Mouse (Mus musculus): ENCODE results near the gene Gm9747.

The Gm9747 gene

DNA sequence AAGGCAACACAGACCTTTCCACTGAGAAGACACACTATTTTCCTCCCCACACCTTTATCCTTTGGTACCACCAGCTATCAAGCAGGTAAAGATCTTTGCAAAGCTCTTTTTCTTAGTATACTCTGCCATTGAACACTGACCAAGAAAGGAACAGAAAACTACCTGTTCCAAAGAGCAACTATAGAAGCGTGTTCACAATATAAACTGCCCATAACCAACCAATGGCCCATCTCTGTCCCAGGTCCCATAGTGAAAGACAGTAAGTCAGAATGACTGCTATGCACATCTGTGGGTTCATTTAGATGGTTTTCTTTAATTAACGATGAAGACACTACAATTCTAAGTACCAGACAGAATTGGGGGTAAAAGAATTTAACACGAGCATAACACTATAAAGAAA lies at the start of gene Gm9747:
TSS of gene Gm9747 (plus strand) at position 301 of the 400 bp plus-strand sequence.
- DNase-seq (ENCODE audit: low read depth, low spot score), result no peak

DNA sequence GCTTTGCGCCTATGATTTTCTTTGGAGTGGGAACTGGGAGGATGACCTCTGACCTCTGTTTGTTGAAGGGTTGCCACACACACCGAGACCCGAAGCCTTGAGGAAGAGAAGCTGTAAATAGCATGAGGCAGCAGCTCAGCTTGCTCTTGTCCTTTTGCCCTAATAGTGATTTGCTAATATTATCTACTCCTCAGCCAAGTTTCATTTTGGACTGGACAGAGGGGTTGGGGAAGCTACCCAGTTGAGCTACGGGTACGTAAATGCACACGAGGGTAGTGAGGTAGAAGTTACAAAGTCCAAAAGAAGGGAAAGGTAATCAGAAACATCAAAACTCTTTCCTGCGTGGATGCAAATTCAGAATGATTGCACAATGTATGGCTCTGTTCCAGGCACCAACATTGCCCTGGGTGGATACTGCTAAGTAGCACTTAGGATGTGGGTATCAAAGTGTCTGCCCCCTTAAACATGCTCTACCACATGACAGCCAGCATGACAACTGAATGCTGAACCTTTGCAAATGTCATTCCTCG lies 48.9 kb upstream of the Gm9747 start:
- DNase-seq (ENCODE audit: low read depth, low spot score), result no peak

DNA sequence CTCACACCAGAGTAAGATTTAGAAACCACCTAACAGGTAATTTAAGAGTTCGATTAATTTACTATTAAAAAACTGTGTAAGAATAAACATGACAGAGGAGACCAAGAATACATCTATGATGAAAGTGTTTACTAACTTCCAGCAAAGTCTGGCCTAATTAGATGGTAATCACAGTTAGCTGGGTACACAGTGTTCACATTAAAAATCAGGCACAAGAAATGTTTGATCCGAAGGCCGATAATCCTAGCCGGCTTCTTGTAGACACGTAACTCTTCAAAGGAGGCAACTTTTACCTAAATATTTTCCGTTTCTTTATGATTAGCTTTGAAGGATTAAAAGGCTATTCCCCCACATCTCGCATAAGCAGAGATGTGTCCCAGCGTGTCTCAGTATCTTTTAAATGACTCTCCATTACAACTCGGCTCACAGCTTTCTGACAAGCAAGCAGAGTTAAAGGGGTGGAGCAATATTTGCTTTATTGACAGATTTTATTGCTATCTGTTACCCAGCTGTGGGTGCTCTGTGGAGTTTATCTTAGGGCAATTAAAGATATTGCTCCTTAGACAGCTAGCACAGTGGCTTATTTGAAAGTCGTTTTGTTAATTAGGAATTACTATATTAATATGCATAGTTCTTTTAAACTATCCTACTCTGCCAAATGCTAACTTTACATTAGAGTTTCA lies 44.2 kb upstream of the Gm9747 start:
- DNase-seq (ENCODE audit: low read depth, low spot score), result no peak

DNA sequence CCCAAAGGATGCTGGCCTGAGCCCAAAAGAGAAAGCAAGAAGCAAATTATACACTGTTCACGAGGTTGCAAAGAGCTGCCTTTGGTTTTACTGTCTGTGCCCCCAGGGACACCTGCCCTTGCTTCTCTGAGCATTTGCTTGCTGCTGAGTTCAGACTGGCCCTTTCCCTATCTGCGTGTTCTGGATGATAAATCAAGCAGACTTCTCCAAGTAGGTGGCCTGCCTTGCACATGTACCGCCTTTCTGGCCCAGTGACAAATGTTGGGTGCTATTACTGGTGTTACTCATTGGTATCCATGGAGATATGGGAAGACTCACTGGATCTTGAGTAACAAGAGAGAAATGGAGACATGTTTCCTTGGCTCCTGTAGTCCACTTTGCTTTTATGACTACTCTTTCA lies 43.4 kb upstream of the Gm9747 start:
- no peak for DNase-seq (ENCODE audit: low read depth, low spot score)

DNA sequence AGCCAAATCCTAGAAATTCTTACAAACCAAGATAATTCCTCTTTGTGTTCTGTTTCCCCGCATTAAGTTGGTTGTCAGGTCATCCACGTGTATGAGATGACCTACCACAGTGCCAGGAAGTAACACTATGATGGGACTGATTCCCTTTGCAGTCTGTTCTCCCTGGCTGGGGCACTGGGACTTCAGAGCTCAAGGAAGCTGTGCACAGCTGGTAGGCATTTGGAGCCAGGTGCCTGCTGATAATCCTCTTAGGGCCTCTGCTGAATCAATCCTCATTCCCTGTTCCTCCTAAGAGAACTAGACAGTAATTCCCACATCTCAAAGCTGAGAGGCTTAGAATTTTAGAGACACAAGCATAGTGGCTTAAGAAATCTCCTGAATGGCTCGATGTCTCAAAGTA lies 41.3 kb upstream of the Gm9747 start:
- no peak for DNase-seq (ENCODE audit: low read depth, low spot score)

DNA sequence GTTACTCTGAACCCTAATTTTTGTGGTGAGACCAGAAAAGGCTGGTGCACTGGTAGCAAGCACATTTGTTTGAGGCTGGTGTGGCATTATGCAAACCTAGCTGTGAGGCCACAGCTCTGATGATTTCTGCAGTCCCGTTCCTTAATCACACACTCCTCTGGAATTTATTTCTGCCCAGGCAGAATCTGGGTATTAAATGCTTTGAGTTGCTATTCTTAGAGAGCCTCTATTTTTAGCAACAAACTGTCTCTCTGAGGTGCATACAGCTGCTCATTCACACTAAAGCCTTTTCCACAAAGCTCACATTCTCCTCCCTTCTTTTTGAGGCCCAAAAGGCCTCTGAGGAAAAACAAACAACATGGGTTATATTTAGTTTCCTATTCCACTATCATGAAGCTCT lies 33.0 kb upstream of the Gm9747 start:
- DNase-seq (ENCODE audit: low read depth, low spot score), result no peak

DNA sequence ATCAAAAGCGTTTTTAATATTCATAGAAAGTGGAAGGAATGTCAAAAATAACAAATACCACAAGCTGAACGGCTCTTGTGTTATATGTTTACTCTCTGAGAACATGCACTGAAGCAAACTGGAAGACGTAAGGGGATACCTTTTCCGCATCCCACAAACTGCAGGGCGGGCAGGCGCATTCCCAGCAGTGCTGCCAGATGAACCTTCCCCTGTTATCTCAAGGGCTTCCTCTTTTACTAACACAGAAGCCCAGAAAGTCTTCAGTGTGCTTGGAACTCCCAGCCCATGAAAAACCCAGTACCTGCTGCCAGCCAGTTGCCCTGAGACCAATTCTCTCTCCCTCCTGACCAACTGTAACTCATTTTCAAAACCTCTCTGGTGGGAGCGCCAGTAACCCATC lies 32.3 kb upstream of the Gm9747 start:
- DNase-seq (ENCODE audit: low read depth, low spot score), result no peak

DNA sequence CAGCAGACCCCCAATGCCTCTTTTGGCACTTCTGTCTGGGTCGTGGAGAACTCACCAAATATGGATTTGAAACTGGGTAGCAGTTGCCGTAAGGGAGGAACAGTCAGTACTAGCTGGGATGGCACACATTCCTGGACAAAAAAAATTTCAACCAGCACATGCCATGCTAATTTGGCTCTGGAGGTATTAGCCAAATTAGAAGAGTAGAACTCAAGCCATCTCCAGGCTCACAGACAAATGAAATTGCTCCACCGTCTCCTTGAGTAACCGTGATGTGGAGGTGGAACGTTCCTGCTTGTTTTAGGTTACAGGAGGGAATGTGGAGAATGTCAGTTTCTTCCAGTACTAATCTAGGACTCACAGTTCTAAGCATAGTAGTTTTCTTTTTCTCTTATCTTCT lies 25.4 kb upstream of the Gm9747 start:
- no peak for DNase-seq (ENCODE audit: low read depth, low spot score)

DNA sequence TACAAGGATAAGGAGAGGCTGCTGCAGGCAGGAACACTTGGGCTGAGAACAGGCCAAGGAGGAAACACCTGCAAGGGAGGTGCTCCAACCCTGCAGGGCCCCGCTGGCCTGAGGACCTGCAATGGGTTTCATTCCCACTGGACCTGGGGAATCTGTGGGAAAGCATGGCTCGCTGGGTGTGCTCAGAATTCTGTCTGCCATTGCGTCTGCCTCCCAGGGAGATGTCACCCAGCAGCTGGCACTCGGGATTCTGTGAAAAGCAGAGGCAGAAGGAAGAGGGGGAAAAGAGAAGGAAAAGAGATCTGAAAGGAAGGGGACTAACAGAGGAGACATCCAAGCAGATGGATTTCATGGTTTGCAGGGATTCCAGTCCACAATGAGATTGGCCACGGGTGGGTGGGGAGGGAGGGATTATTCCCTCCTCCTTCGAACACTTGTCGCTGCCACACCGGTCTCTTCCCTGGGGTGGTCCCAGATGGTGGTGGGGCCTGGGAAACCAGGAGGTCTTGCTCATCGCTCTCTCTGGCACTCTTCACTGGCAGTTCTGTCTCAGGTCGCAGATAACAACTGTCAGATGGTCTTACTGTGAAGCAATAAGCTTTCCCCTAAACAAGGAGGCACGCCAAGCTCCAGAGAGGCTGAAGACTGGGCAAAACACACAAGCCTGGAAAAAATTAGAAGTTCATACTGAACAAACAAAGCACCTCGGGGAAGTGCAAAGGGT lies 12.1 kb upstream of the Gm9747 start:
- DNase-seq (ENCODE audit: low read depth, low spot score), result no peak

DNA sequence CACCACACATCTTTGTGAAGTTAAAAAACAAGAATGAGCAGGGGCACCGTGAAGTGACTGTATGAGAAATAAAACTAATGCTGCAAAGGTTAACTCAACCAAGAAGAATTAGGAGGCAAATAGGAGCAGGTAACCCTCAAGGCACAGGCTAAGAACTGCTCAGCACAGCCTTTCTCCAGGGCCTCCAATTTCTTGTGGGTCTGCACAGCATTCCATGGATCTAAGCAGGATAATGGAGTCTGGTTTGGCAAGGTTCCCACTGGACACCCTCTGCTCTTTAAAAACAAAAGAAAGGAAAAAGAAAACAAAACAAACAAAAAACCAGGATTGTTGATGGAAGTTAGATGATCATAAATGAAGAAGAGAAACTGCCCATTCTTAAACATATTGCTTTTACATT lies 11.4 kb upstream of the Gm9747 start:
- no peak for DNase-seq (ENCODE audit: low read depth, low spot score)

DNA sequence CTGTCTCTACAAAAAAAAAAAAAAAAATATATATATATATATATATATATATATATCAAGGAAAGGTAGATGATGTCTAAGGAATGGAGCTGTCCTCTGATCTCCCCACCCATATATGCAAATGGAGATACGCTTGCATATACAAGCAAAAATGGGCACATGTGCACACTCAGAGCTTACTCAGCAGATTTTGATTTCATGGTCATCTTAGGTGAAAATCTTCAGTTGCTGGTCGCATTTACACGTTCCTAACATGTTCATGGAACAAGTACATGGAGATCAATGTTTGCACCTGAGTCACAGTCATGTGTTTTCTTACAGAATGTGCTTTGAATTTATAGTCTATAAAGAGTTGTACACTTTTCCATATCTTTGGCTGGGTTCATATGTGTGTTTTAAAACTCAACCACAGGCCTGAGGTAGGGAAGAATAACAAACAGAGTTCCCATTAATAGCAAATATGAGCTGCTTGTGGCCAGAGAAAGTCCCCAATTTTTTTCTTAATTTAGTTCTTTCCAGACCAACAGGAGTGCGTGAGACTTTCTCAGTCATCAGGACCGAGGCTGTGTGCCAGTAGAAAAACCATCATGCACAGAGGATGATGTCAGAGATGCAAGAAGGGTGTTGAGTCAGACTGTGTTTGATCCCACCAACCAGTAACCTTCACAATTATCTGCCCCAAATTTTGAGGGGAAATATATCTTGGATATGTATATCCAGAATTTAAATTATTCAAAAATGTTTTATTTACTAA lies 9.7 kb upstream of the Gm9747 start:
- no peak for DNase-seq (ENCODE audit: low read depth, low spot score)

DNA sequence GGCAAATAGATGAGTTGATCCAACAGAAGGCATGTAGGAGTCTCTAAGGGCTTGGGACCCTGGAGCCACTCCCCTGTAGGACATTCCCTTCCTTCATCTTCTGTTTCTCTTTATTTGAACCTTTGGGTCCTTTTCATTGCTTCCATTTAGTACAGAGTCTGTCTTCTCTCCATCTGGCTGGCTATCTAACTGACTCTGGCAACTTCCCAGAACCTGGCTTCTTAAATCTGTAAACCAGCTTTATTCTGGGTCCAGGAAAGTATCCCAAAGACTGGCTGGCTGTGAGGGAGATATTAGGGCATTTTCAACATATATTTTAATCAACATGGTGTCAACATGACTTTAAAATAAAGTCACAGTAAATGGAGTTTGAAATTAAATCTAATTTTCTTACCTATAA lies 4.1 kb upstream of the Gm9747 start:
- DNase-seq (ENCODE audit: low read depth, low spot score), result no peak

DNA sequence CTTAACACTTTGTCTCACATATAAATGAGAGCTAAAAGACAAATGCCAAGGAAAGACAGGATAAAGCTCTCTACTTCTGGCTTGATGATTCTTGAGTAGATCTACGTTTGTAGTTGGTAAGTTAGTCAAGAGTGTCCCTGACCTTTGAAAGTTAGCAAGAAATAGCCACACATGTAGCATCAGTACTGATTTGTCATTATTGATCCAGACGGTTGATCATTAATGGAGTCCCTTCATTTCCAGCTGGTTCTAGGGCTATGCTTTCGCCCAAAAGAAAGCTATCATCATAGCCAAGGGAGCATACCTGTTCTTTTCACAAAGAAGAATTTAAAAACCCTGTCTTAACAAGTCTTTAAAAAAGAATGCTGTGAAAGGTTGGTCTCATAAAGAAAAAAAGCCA lies 1.7 kb downstream of the Gm9747 start:
- no peak for DNase-seq (ENCODE audit: low read depth, low spot score)

DNA sequence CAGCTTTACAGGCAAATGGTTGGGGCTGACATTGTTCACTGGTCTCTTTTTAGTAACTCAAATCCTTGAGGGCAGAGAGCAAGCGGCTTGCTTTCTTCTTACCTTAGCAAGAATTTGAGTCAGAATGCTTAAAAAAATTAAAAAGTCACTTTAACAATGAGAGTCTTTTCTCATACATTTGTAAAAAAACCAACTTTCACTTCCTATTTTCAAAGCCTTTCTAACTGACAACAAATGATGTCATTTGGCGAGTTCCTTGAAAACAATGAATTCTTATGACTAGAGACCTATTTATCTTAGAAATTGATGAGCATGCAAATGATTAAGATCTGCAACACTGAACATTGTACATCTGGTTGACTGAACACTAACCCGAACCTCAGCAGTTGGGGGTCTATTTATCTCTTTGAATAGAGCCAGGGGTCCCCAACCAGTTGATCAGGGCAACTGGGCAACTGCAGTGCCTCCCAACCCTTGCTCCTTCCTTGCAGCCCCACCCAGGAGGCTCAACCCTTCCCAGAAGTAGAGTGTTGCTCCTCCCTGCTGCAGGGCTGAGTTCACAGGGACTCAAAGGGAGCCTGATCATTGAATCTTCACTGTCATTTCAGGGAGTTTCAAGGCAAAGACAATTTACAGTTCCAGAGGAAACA lies 2.7 kb downstream of the Gm9747 start:
- DNase-seq (ENCODE audit: low read depth, low spot score), result no peak

DNA sequence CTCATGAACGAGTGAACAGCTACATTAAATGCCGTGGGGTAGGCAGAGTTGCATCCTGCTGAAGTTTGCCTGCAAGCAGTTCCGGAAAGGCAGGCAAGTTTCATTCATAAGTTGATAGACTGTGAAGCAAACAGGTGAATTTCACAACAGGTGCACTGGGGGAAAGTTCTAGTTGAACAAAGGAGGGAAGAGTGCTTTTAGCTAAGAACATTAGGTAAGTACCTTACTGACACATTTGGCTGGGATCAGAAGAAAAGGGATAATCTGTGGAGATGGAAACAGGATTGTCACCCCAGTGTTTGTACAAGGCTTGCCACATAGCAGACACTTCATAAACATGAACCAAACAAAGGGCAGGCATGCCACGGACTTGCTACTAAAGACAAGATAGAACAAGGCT lies 5.3 kb downstream of the Gm9747 start:
- DNase-seq (ENCODE audit: low read depth, low spot score), result no peak

DNA sequence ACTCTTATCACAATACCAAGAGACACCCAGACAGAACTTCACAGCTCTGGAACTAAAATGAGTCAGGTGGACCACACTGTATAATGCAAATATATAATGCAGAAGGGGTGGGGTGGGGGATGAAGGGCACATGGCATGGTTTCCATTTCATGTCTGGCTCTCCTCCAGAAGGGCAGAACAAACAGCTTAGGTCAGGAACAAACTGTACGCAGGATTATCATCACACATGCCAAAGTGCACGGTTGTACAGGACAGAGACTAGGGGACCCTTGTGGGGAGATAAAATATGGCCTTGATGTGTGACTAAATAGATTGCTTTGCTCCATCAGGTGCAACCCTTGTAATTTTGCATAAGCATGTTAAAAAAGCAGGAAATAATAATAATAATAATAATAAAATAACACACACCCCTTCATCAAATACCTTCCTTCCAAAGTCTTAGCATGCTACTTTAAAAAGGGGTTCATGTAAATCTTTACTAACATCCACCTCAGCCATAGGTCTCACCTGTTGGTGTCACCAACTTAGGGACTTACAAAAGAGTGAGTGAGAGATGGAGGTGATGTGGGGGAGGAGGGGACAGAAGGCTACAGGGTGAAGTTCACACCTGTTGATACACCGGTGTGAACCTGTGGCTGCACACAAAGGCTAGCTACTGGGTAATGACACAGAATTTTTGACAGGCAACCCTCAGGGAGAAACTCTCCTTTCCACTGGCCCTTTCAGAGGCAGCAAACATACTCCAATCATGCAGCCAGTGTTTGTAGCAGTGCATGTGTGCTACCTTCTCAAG lies 6.7 kb downstream of the Gm9747 start:
- no peak for DNase-seq (ENCODE audit: low read depth, low spot score)

DNA sequence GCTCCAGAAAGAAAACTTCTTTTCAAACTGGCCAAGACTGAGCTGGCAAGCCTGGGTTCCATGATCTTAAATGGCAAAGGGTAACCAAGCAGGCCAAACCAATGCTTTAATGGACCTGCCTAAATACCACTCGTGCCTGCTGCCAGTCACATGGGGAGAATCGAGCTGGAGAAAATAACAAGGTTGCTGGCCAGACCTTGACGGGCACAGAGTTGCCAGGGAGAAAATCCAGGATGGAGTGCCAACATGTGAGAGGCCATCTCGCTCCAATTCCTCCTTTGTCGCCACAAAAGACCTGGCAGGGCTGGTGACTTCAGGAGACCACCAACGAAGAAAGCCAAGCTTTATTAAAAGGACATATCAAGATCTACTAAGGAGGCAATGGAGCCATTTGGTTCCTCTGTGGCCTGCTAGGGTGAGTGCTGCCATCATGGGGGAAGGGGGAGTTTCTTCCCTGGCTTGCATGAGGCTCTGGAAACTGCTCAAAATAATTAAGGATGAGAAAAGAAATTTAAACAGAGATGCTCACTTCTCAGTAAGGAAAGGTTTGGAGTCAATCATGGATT lies 10.4 kb downstream of the Gm9747 start:
- DNase-seq (ENCODE audit: low read depth, low spot score), result no peak

DNA sequence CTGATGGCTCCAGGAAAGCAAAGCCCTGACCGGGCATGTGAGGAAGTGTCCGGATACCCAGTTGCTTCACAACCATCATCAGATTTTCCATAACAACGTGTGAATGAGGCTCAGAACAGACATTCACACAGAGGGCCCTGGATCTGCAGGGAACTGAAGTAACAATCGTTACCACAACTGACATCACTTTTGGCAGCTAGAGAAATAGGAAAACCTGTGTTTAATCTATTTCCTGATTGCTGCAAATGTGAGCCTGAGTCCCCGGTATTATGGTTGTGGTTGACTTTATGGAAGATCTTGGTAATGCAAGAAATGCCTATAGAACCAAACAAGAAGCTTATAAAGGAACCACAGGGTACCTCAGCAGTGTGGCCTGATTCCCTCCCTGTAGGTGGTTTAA lies 12.1 kb downstream of the Gm9747 start:
- no peak for DNase-seq (ENCODE audit: low read depth, low spot score)

DNA sequence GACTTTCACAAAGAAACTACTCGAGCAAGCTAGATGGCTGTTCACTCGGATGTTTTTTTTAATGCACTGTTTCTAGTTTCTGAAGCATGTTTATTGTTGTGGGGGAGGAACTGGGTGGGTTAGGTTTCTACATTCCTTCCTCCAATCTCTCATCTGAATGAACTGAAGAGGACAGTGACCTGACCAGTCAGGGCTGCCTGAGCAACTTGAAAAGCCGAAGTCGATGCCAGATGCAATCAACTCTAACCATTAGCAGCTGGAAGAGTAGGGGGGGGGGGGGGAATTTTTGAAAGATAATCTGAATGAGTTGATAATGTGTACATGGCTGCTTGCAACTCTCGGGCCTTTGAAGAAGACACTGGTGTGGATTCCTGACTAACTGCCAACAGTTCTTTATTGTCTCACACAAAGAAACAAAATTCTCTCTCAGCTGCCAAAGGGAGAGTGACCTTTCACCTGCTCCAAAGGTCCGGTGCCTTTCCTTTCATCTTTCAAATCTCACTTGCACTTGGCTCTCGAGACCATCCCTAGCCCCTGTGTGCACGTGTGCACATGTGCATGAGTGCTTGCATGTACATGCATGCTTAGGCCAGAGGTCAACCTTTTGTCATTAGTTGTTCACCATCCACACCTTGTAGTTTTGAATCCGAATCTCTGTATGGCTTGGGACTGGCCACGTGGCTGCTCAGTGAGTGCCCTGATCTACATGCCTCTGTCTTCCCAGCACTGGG lies 14.5 kb downstream of the Gm9747 start:
- DNase-seq (ENCODE audit: low read depth, low spot score), result no peak

DNA sequence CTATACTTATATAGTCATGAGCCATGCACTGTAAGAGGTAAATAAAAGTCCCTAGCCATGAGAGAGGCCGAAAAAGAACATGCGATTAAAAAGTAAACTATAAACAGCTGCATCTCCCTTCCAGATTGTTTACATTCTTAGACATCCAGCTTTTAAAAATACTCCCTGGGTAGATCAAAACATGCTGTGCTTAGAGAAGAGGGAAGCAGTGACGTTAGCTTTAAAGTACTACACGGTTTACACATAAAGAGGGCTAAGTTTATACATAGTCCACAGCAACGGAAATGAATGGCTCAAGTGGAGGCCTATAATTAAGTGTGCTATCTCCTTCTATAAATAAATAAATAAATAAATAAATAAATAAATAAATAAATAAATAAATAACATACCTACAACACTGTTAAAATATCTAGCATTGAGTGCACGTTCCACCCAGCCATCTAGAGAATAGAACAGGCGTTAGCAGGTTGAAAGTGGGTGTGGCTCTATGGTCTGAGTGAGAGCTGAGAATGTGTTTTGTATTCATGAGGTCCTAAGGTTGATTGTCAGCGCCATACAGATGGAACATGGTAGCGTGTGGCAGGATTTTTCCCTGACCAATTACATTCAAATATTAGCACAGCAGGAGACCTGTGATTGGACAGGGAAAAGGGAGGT lies 21.0 kb downstream of the Gm9747 start:
- DNase-seq (ENCODE audit: low read depth, low spot score), result no peak
